Mouse (Mus musculus): ENCODE data around the gene Ralgapa2. TPM values are rescaled to one million over a fixed set of nuclear protein-coding genes. Genes with fewer than 3 reads are reported as not detected.

Ralgapa2 gene
- polyA plus RNA-seq, 1 experiment from 2014 or later, result 14.6 TPM

DNA sequence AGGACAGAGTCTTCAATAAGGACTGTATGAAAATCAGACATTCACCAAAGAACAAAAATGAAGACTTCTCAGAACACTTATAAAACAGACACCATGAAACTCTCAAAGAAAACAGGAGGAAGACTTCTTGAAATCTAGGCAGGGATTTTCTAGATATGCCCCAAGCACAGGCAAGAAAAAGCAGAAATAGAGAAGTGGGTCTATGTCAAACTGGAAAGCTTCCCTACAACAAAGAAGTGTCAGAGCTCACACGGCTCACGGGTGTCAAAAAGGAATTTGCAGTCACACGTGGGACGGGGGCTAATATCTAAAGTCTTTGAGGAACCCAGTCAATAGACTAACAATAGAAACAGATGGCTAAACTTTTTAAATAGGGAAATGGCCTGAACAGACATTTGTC, 301.2 kb downstream of the Ralgapa2 start:
- H3K9me3 ChIP-seq (ENCODE audit: control insufficient read depth, low read length), result no peaks in the 10 kb centered on the region
- peaks cover 10% of the 10 kb centered on the region for H3K4me1 ChIP-seq (ENCODE audit: control insufficient read depth, insufficient read depth, low read length)
- H3K27me3 ChIP-seq (ENCODE audit: control insufficient read depth, insufficient read depth, low read length), result peaks cover 6% of the 10 kb centered on the region; the same call in 1 of the 2 replicates
- no peak overlapping the region for H3K27ac ChIP-seq (replicated peaks; ENCODE audit: low read depth, low read length)
- ATAC-seq (ENCODE audit: low FRiP score, low TSS enrichment) (no peak), DNase-seq (no peak)
- WGBS, result 13% methylated on average over 4 of the region's 4 CpGs
- H3K4me2 ChIP-seq (ENCODE audit: low read length), result no peak overlapping the region
- no peaks in the 10 kb centered on the region for H3K36me3 ChIP-seq (ENCODE audit: control insufficient read depth, insufficient read depth, low read length)
- no peak overlapping the region for H3K4me3 ChIP-seq (replicated peaks; ENCODE audit: low read depth, low read length)
- H3K9ac ChIP-seq (replicated peaks; ENCODE audit: low read length), result no peak overlapping the region

DNA sequence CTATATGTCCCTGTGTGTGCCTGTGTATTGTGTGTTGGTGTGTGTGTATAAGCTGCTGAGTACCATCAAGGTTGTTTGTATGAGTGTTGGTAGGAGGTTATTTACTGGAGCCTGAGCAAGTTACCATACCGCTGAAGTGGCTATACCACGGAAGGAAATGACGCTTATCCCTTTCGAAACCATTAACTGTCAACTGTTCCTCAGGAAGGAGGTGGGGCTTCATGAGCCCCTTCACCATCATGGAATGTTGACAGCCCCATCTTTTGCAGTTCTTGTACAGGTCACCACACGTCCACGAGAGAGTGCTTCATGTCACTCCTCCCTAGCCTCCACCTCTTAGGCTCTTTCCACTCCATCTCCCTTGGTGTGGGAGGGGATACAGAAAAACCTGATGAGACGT, 314.2 kb downstream of the Ralgapa2 start:
- H3K27me3 ChIP-seq (ENCODE audit: control insufficient read depth, insufficient read depth, low read length), result no peaks in the 10 kb centered on the region
- H3K36me3 ChIP-seq (ENCODE audit: control insufficient read depth, insufficient read depth, low read length), result no peaks in the 10 kb centered on the region
- no peak for ATAC-seq (ENCODE audit: low FRiP score, low TSS enrichment)
- no peaks in the 10 kb centered on the region for H3K4me1 ChIP-seq (ENCODE audit: control insufficient read depth, insufficient read depth, low read length)
- no peak overlapping the region for H3K4me2 ChIP-seq (ENCODE audit: low read length)
- H3K4me3 ChIP-seq (replicated peaks; ENCODE audit: low read depth, low read length), result no peak overlapping the region
- no peaks in the 10 kb centered on the region for H3K9me3 ChIP-seq (ENCODE audit: control insufficient read depth, low read length)
- no peak overlapping the region for H3K9ac ChIP-seq (replicated peaks; ENCODE audit: low read length)
- no peak for DNase-seq
- no peak overlapping the region for H3K27ac ChIP-seq (replicated peaks; ENCODE audit: low read depth, low read length)
- 86% methylated on average over 7 of the region's 7 CpGs for WGBS

DNA sequence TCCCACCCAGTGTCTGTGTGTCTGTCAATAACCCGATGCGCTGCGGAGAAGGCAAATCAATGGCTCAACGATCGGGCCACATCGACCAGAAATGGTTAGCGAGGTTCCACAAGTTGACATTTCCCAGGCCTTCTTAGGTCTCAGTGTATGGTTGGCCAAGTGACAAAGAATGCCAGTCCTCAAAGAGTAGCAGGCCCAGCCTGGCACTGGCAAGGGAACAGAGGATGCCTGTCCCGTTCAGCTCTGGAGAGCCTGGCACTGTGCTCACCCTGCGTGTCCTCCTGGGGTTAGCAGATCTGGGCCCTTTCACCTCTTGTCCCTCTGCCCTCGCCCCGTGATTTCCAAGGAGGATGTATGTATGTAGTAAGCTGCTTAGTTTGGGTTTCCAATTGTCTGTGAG, 316.0 kb downstream of the Ralgapa2 start:
- Histone ChIP-seq H3K27ac (replicated peaks; ENCODE audit: low read depth, low read length) (no peak overlapping the region), H3K4me3 (replicated peaks; ENCODE audit: low read depth, low read length) (no peak overlapping the region), H3K4me2 (ENCODE audit: low read length) (no peak overlapping the region), H3K9ac (replicated peaks; ENCODE audit: low read length) (no peak overlapping the region), H3K9me3 (ENCODE audit: control insufficient read depth, low read length) (no peaks in the 10 kb centered on the region), H3K4me1 (ENCODE audit: control insufficient read depth, insufficient read depth, low read length) (no peaks in the 10 kb centered on the region), H3K36me3 (ENCODE audit: control insufficient read depth, insufficient read depth, low read length) (no peaks in the 10 kb centered on the region), H3K27me3 (ENCODE audit: control insufficient read depth, insufficient read depth, low read length) (no peaks in the 10 kb centered on the region)
- no peak for DNase-seq
- no peak for ATAC-seq (ENCODE audit: low FRiP score, low TSS enrichment)
- WGBS, result 89% methylated on average over 11 of the region's 11 CpGs

Measured in midbrain, embryonic 14.5 days (tissue).